Mouse (Mus musculus) hindbrain, embryonic 12.5 days (tissue): ENCODE data around the gene Gm9887. TPM values are rescaled to one million over a fixed set of nuclear protein-coding genes. Genes with fewer than 3 reads are reported as not detected.

Experiments
- ATAC-seq: fragments of 200-750 bp; cut with Nextera tagmentation; 2 replicates; pipeline ENCODE4 v1.8.0; 2017; ENCODE audit warnings: moderate TSS enrichment; ENCODE audit not compliant: low FRiP score
- H3K27ac ChIP-seq: fragments of 300-500 bp; sonication (generic); 2 replicates; pipeline ENCODE4 v1.5.1; 2016; ENCODE audit warnings: mild to moderate bottlenecking
- H3K27me3 ChIP-seq: fragments of 300-500 bp; sonication (generic); 2 replicates; pipeline ENCODE4 v1.6.1; 2016; ENCODE audit warnings: mild to moderate bottlenecking
- H3K36me3 ChIP-seq: fragments of 300-500 bp; sonication (generic); 2 replicates; pipeline ENCODE4 v1.6.1; 2016; ENCODE audit warnings: mild to moderate bottlenecking
- H3K4me1 ChIP-seq: fragments of 300-500 bp; sonication (generic); 2 replicates; pipeline ENCODE4 v1.6.1; 2016
- H3K4me2 ChIP-seq: fragments of 300-500 bp; sonication (generic); replicated peaks from 2 replicates; pipeline ENCODE4 v1.6.1; 2016; ENCODE audit warnings: mild to moderate bottlenecking
- H3K4me3 ChIP-seq: fragments of 300-500 bp; sonication (generic); 2 replicates; pipeline ENCODE4 v1.5.1; 2016; ENCODE audit warnings: mild to moderate bottlenecking
- H3K9ac ChIP-seq: fragments of 300-500 bp; sonication (generic); 2 replicates; pipeline ENCODE4 v1.6.1; 2016; ENCODE audit warnings: mild to moderate bottlenecking, moderate library complexity
- H3K9me3 ChIP-seq: fragments of 300-500 bp; sonication (generic); replicated peaks from 2 replicates; pipeline ENCODE4 v1.6.1; 2016; ENCODE audit warnings: mild to moderate bottlenecking
- WGBS: fragments of 180-500 bp; shearing (Covaris S2); methylation state at CpG from one replicate; pipeline ENCODE4 v1.1.7; 2016; 5-methylcytosine and 5-hydroxymethylcytosine counted together
- microRNA-seq: library from miRNA; unstranded; fragments of <30 nt; microRNA quantifications from one replicate; pipeline ENCODE4, GENCODE M21; 2017
- polyA plus RNA-seq: library from polyadenylated mRNA; unstranded; fragments of >200 nt; fragmentation: Nextera tagmentation; extraction: Ambion mirVana; gene quantifications from 2 replicates; pipeline ENCODE4 v1.2.1, GENCODE M21; 2016

Gm9887 gene
- polyA plus RNA-seq, 1 experiment from 2014 or later: 1.8 TPM

DNA sequence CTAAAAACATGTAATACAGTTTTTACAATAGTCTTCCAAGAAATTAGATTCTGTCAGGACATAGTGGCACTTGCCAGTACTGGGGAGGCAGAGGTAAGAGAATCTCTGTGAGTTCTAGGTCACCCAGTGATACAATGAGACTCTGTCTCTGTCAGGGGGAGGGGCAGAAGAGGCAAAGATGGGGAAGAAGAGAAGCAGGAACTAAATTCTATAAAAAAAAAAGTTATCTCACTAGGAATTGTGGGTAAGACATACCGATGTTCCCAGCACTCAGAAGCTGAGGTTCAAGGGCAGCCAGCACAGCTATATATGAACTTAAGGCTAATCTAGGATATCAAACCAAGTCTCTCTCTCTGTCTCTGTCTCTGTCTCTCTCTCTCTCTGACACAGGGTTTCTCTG, 40.1 kb downstream of the Gm9887 start:
- no peaks in the 10 kb centered on the region for H3K9me3 ChIP-seq
- ATAC-seq: no peak
- 95% methylated on average over 1 of the region's 1 CpGs for WGBS

DNA sequence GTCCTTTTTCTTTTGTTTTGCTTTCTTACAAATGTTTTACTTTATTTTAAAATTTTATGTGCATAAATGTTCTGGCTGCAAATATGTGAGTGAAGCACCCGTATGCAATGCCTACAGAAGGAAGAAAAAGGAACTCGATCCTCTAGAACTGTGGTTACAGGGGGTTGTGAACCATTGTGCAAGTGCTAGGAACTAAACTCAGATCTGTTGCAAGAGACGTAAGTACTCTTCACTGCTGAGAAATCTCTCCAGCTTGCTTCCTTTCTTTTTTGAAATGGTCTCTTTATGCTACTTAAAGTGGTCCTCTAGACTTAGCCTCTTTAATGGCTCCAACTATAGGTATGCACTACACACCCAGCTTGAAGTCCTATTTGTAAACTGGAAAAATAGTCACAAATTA, 41.1 kb downstream of the Gm9887 start:
- 93% methylated on average over 3 of the region's 3 CpGs for WGBS
- H3K27me3 ChIP-seq: no peaks in the 10 kb centered on the region
- no peaks in the 10 kb centered on the region for H3K4me1 ChIP-seq

More for the DNA sequence above, 40.1 kb downstream of the Gm9887 start:
- Histone ChIP-seq H3K9ac (no peak overlapping the region), H3K4me2 (no peak overlapping the region), H3K4me1 (no peaks in the 10 kb centered on the region), H3K4me3 (no peak overlapping the region), H3K27ac (no peak overlapping the region), H3K27me3 (no peaks in the 10 kb centered on the region), H3K36me3 (peaks cover 55% of the 10 kb centered on the region)

More for the DNA sequence above, 41.1 kb downstream of the Gm9887 start:
- Histone ChIP-seq H3K9ac (no peak overlapping the region), H3K9me3 (no peaks in the 10 kb centered on the region), H3K36me3 (peaks cover 53% of the 10 kb centered on the region), H3K4me3 (no peak overlapping the region), H3K4me2 (no peak overlapping the region), H3K27ac (no peak overlapping the region)
- ATAC-seq: no peak

Small RNA genes lying within 50 kb of the gene (microRNA-seq; reads per million reads assigned to microRNA genes)
- gene Gm47299: not detected
- not detected for gene Gm47305

Other genes with a start within 250 kb of the Gm9887 start
- 1,103 and 1,375 TPM in 2 replicates for gene Rps29, start 213.3 kb downstream of the Gm9887 start, polyA plus RNA-seq
- gene Lrr1, start 203.6 kb downstream of the Gm9887 start, polyA plus RNA-seq: 15.0 and 15.5 TPM in 2 replicates
- gene Rpl36al, start 188.4 kb downstream of the Gm9887 start, polyA plus RNA-seq: 409 and 448 TPM in 2 replicates
- 53.2 and 60.2 TPM in 2 replicates for gene Mgat2, start 188.3 kb downstream of the Gm9887 start, polyA plus RNA-seq
- 21.4 and 24.7 TPM in 2 replicates for gene Gm49383, start 175.4 kb downstream of the Gm9887 start, polyA plus RNA-seq
- 12.7 and 13.1 TPM in 2 replicates for gene Dnaaf2, start 174.0 kb downstream of the Gm9887 start, polyA plus RNA-seq
- 20.0 and 21.0 TPM in 2 replicates for gene Gm49384, start 168.2 kb downstream of the Gm9887 start, polyA plus RNA-seq
- gene Pole2, start 144.3 kb downstream of the Gm9887 start, polyA plus RNA-seq: 15.3 and 15.7 TPM in 2 replicates
- gene Klhdc1, start 131.3 kb downstream of the Gm9887 start, polyA plus RNA-seq: 5.8 and 6.6 TPM in 2 replicates
- gene Klhdc2, start 75.8 kb downstream of the Gm9887 start, polyA plus RNA-seq: 257 and 262 TPM in 2 replicates
- 82.0 and 90.7 TPM in 2 replicates for gene Nemf, start 15.3 kb downstream of the Gm9887 start, polyA plus RNA-seq
- gene Arf6, start 308 bp downstream of the Gm9887 start, polyA plus RNA-seq: 56.1 and 61.9 TPM in 2 replicates
- gene Vcpkmt, start 210.6 kb upstream of the Gm9887 start, polyA plus RNA-seq: 22.1 and 23.0 TPM in 2 replicates